Mouse (Mus musculus) heart, postnatal 0 days (tissue): ENCODE results near the gene RPS10-NUDT3. TPM values are rescaled to one million over a fixed set of nuclear protein-coding genes. Genes with fewer than 3 reads are reported as not detected.
"Not testable (repeated sequence)": the region's sequence is repeated elsewhere in the genome, so short reads cannot be mapped to it uniquely, and the experiment has no call there.

Experiments used
- ATAC-seq: fragments of 200-750 bp; cut with Nextera tagmentation; 2 replicates; pipeline ENCODE4 v1.8.0; 2017; ENCODE audit warnings: low read depth, moderate number of reproducible peaks, moderate library complexity; ENCODE audit not compliant: insufficient read depth
- DNase-seq: peaks from one replicate; pipeline ENCODE4 v3.0.0-alpha.2; 2016; ENCODE audit warnings: low spot score
- H3K27ac ChIP-seq: fragments of 300-500 bp; sonication (generic); 2 replicates; pipeline ENCODE4 v1.5.1; 2014; ENCODE audit warnings: low read depth, mild to moderate bottlenecking
- H3K27me3 ChIP-seq: fragments of 300-500 bp; sonication (generic); 2 replicates; pipeline ENCODE4 v1.6.1; 2014; ENCODE audit warnings: low read length, mixed read lengths; ENCODE audit not compliant: control insufficient read depth, insufficient read depth
- H3K36me3 ChIP-seq: fragments of 300-500 bp; sonication (generic); replicated peaks from 2 replicates; pipeline ENCODE4 v1.6.1; 2014; ENCODE audit warnings: low read length, mixed read lengths; ENCODE audit not compliant: control insufficient read depth, insufficient read depth
- H3K4me1 ChIP-seq: fragments of 300-500 bp; sonication (generic); 2 replicates; pipeline ENCODE4 v1.6.1; 2014; ENCODE audit warnings: antibody characterized with exemption; ENCODE audit not compliant: control insufficient read depth, insufficient read depth
- H3K4me2 ChIP-seq: fragments of 300-500 bp; sonication (generic); 2 replicates; pipeline ENCODE4 v1.6.1; 2014; ENCODE audit warnings: low read depth, mild to moderate bottlenecking, low read length, moderate library complexity
- H3K4me3 ChIP-seq: fragments of 300-500 bp; sonication (generic); 2 replicates; pipeline ENCODE4 v1.5.1; 2014; ENCODE audit warnings: low read depth, low read length
- H3K9ac ChIP-seq: fragments of 300-500 bp; sonication (generic); replicated peaks from 2 replicates; pipeline ENCODE4 v1.6.1; 2014; ENCODE audit warnings: low read depth, low read length, mixed read lengths
- H3K9me3 ChIP-seq: fragments of 300-500 bp; sonication (generic); replicated peaks from 2 replicates; pipeline ENCODE4 v1.6.1; 2016; ENCODE audit warnings: low read length; ENCODE audit not compliant: control insufficient read depth
- CTCF ChIP-seq: IDR thresholded peaks from 2 replicates; pipeline ENCODE4 v1.5.1; 2016; ENCODE audit warnings: antibody characterized with exemption, control low read depth, low read depth
- EP300 ChIP-seq: IDR thresholded peaks from 2 replicates; pipeline ENCODE4 v1.6.1; 2016; ENCODE audit warnings: antibody characterized with exemption, low read depth
- WGBS: fragments of 180-500 bp; shearing (Covaris S2); extraction: QIAGEN DNeasy Blood & Tissue Kit; methylation state at CpG from one replicate; pipeline ENCODE4 v1.1.7; 2014; 5-methylcytosine and 5-hydroxymethylcytosine counted together
- polyA plus RNA-seq: library from polyadenylated mRNA; unstranded; fragments of >200 nt; fragmentation: Nextera tagmentation; extraction: Ambion mirVana; gene quantifications from 2 replicates; pipeline ENCODE4 v1.2.1, GENCODE M21; 2015
- total RNA-seq: library from RNA; depleted of rRNA; stranded (reverse); fragments of >200 nt; gene quantifications from 2 replicates; pipeline ENCODE4 v1.2.3, GENCODE M21; 2014; ENCODE audit warnings: low replicate concordance

Gene RPS10-NUDT3
- total and polyA plus RNA-seq, 2 experiments from 2014 or later, result not detected

DNA sequence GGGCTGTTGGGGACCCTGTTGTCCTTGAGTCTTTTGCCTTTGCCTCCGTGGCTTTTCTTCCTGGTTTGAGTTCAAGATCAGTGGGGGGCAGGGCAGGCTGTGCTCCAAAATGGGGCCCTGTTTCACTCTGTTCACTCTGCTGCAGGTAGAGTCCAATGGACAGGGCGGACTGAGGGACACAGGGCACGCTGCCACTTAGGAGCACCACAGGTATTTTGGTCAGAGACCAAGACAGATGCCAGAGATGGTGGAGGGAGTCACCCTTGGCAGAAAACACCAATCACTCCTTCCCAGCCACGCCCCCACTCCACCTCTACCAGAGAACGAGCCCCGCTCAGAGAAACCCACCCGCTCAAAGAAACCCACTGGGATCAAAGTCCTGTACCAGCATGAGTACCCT, 10.8 kb upstream of the RPS10-NUDT3 start:
- Histone ChIP-seq H3K9me3 (0 out of 2 replicates have a peak, but pooled peaks cover 3% of the 10 kb centered on the region), H3K27ac (no peak overlapping the region), H3K27me3 (no peaks in the 10 kb centered on the region), H3K4me1 (no peaks in the 10 kb centered on the region), H3K36me3 (no peaks in the 10 kb centered on the region), H3K4me2 (no peak overlapping the region), H3K9ac (no peak overlapping the region), H3K4me3 (no peak overlapping the region)
- TF ChIP-seq EP300 (no peak), CTCF (no peak)
- 47% methylated on average over 7 of the region's 7 CpGs for WGBS
- DNase-seq (no peak), ATAC-seq (no peak)

DNA sequence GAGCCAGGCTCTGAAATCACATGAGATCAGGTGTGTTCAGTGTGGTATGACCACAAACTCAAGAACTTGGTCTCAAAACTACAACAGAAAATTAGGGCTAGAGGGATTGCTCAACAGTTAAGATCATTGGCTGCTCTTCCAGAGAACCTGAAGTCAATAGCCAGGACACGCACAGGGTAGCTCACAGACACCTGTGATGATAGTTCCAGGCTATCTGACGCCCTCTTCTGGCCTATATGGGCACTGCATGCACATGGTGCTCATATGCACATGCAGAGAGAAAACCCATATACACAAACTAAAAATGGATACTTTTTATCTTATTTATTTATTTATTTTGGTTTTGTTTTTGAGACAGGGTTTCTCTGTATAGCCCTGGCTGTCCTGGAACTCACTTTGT, 9.6 kb upstream of the RPS10-NUDT3 start:
- TF ChIP-seq CTCF, result peak; percentile 5; the same call in 1 of the 2 replicates
- TF ChIP-seq EP300, result no peak
- ATAC-seq (no peak), DNase-seq (no peak)
- Histone ChIP-seq H3K27me3 (no peaks in the 10 kb centered on the region), H3K4me1 (no peaks in the 10 kb centered on the region), H3K27ac (no peak overlapping the region), H3K9me3 (0 out of 2 replicates have a peak, but pooled peaks cover 3% of the 10 kb centered on the region), H3K4me3 (no peak overlapping the region), H3K9ac (no peak overlapping the region), H3K36me3 (no peaks in the 10 kb centered on the region), H3K4me2 (no peak overlapping the region)
- whole genome bisulfite sequencing, result 38% methylated on average over 2 of the region's 2 CpGs

DNA sequence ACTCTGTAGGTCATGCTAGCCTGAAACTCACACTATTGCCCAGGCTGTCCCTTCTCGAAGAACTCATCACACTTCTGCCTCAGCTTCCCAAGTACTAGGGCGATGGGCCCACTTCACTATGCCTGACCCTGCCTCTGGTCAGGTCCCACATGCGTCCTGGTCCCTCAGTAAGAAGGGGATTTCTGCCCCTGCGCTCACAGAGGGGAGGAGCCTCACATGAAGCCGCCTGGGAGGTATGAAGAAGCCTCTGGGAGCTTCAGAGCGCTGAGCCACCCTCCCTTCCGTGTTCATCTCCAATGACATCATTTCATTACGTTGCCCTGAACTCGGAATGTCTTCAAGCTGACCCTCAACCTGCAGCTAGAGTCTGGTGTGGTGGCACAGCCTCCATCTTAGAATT, 8.7 kb upstream of the RPS10-NUDT3 start:
- no peak overlapping the region for H3K4me2 ChIP-seq
- H3K9ac ChIP-seq, result no peak overlapping the region
- H3K4me3 ChIP-seq, result no peak overlapping the region
- H3K9me3 ChIP-seq, result 0 out of 2 replicates have a peak, but pooled peaks cover 3% of the 10 kb centered on the region
- ATAC-seq, result no peak
- H3K4me1 ChIP-seq, result no peaks in the 10 kb centered on the region
- no peak for DNase-seq
- no peaks in the 10 kb centered on the region for H3K36me3 ChIP-seq
- no peak overlapping the region for H3K27ac ChIP-seq
- no peak for TF ChIP-seq CTCF
- no peak for TF ChIP-seq EP300
- H3K27me3 ChIP-seq, result no peaks in the 10 kb centered on the region
- WGBS, result 76% methylated on average over 9 of the region's 9 CpGs

DNA sequence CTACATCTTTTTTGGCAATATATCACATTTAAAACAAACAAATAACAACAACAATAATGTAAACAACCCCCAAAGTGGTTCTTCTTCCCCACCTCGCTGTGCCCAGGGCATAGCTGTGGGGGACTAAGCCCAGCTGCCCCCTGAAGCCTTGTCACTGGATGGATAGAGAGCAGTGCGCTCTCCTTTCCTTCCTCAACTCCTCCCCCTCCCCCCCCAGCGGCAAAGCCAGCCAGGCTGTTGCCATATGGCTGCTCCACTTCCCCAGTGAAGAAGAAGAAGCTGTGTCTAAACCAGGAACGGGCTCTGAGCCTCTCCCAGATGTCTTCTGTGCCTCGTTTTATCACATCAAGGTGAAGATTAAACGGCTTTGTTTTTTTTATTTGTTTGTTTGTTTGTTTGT, 8.1 kb upstream of the RPS10-NUDT3 start:
- H3K9ac ChIP-seq, result no peak overlapping the region
- no peak overlapping the region for H3K27ac ChIP-seq
- no peak for DNase-seq
- H3K27me3 ChIP-seq, result no peaks in the 10 kb centered on the region
- no peaks in the 10 kb centered on the region for H3K4me1 ChIP-seq
- H3K36me3 ChIP-seq, result no peaks in the 10 kb centered on the region
- H3K4me3 ChIP-seq, result no peak overlapping the region
- H3K9me3 ChIP-seq, result 0 out of 2 replicates have a peak, but pooled peaks cover 3% of the 10 kb centered on the region
- WGBS, result 40% methylated on average over 6 of the region's 6 CpGs
- ATAC-seq, result no peak
- no peak overlapping the region for H3K4me2 ChIP-seq
- no peak for TF ChIP-seq CTCF
- no peak for TF ChIP-seq EP300

DNA sequence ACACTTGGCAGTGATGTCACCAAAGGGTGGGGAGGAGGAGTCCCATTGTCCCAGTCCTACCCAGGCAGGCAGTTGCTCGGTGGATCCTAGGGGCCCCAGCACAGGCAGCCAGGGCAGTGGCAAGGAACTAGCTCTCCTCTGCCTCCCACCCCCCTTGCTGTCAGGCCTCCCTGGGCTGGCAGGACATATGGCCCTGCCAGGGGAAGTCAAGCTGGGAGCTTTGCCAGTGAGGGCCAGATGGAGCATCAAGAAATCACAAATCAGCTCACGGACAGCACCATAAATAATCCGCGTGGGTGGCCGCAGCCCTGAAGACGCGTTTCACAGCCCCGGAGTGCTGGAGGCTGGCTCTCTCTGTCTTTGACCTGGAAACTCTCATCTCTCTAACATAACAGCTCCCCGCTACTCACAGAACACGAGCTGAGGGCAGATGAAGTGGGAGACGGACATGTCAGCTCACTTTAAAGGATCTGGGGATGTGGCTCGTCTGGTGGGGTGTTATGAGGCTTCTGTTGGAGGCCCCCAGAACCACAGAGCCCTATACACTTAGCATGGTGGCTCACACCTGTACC, 7.6 kb upstream of the RPS10-NUDT3 start:
- H3K27me3 ChIP-seq, result no peaks in the 10 kb centered on the region
- H3K4me1 ChIP-seq, result no peaks in the 10 kb centered on the region
- H3K36me3 ChIP-seq, result no peaks in the 10 kb centered on the region
- WGBS, result 10% methylated on average over 12 of the region's 12 CpGs
- peak; percentile 12 for DNase-seq
- no peak overlapping the region for H3K4me3 ChIP-seq
- H3K27ac ChIP-seq, result no peak overlapping the region
- H3K9ac ChIP-seq, result no peak overlapping the region; the same call in 1 of the 2 replicates
- 0 out of 2 replicates have a peak, but pooled peaks cover 3% of the 10 kb centered on the region for H3K9me3 ChIP-seq
- TF ChIP-seq CTCF, result no peak
- TF ChIP-seq EP300, result no peak
- H3K4me2 ChIP-seq, result 0 out of 2 replicates have a peak overlapping the region, but pooled peaks have one; percentile 10
- ATAC-seq, result peak; percentile 33

DNA sequence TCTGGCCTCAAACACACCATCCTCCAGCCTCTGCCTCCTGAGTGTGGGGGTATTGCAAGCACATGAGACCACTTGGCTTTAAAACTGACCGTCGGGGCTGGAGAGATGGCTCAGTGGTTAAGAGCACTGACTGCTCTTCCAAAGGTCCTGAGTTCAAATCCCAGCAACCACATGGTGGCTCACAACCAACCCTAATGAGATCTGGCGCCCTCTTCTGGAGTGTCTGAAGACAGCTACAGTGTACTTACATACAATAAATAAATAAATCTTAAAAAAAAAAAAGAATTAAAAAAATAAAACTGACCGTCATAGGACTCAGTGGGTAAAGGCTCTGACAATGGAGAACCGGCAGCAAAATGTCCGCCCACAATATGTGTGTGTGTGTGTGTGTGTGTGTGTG, 4.8 kb upstream of the RPS10-NUDT3 start:
- ATAC-seq, DNase-seq, H3K36me3 ChIP-seq, H3K9ac ChIP-seq, H3K27me3 ChIP-seq, H3K27ac ChIP-seq, H3K4me3 ChIP-seq, H3K4me1 ChIP-seq, H3K4me2 ChIP-seq, H3K9me3 ChIP-seq: not testable (repeated sequence)
- 90% methylated on average over 6 of the region's 6 CpGs for WGBS
